Mouse (Mus musculus) midbrain, embryonic 16.5 days (tissue): Measurements from ENCODE around the gene Eif4e. TPM values are rescaled to one million over a fixed set of nuclear protein-coding genes. Genes with fewer than 3 reads are reported as not detected.
A peak's percentile ranks its signal among the peaks of the same experiment; 100 is the strongest.

ENCODE experiments used
- ATAC-seq: fragments of 200-750 bp; cut with Nextera tagmentation; 2 replicates; pipeline ENCODE4 v1.8.0; 2017; ENCODE audit warnings: moderate TSS enrichment
- H3K27ac ChIP-seq: fragments of 300-500 bp; sonication (generic); 2 replicates; pipeline ENCODE4 v1.5.1; 2014; ENCODE audit warnings: mild to moderate bottlenecking, low read length, mixed read lengths
- H3K27me3 ChIP-seq: fragments of 300-500 bp; sonication (generic); 2 replicates; pipeline ENCODE4 v1.6.1; 2014; ENCODE audit warnings: low read depth, low read length, mixed read lengths; ENCODE audit not compliant: control insufficient read depth, insufficient read depth
- H3K36me3 ChIP-seq: fragments of 300-500 bp; sonication (generic); 2 replicates; pipeline ENCODE4 v1.6.1; 2014; ENCODE audit warnings: mild to moderate bottlenecking, low read length, moderate library complexity, mixed read lengths; ENCODE audit not compliant: control insufficient read depth, insufficient read depth
- H3K4me1 ChIP-seq: fragments of 300-500 bp; sonication (generic); 2 replicates; pipeline ENCODE4 v1.6.1; 2014; ENCODE audit warnings: mild to moderate bottlenecking, low read length, mixed read lengths; ENCODE audit not compliant: control insufficient read depth, insufficient read depth
- H3K4me2 ChIP-seq: fragments of 300-500 bp; sonication (generic); 2 replicates; pipeline ENCODE4 v1.6.1; 2014; ENCODE audit warnings: mild to moderate bottlenecking, low read length, mixed read lengths
- H3K4me3 ChIP-seq: fragments of 300-500 bp; sonication (generic); 2 replicates; pipeline ENCODE4 v1.5.1; 2014; ENCODE audit warnings: low read depth, mild to moderate bottlenecking, low read length, moderate library complexity, mixed read lengths
- H3K9ac ChIP-seq: fragments of 300-500 bp; sonication (generic); 2 replicates; pipeline ENCODE4 v1.6.1; 2014; ENCODE audit warnings: low read depth, low read length, mixed read lengths
- H3K9me3 ChIP-seq: fragments of 300-500 bp; sonication (generic); replicated peaks from 2 replicates; pipeline ENCODE4 v1.6.1; 2014; ENCODE audit warnings: mild to moderate bottlenecking, low read length, mixed read lengths; ENCODE audit not compliant: control insufficient read depth, poor library complexity, severe bottlenecking
- WGBS: fragments of 180-500 bp; shearing (Covaris S2); extraction: QIAGEN DNeasy Blood & Tissue Kit; methylation state at CpG from one replicate; pipeline ENCODE4 v1.1.7; 2014; 5-methylcytosine and 5-hydroxymethylcytosine counted together
- microRNA counts: library from miRNA; unstranded; fragments of <30 nt; microRNA quantifications from one replicate; lab custom pipeline; 2016
- microRNA-seq: library from miRNA; unstranded; fragments of <30 nt; microRNA quantifications from one replicate; pipeline ENCODE4, GENCODE M21; 2017
- polyA plus RNA-seq: library from polyadenylated mRNA; unstranded; fragments of >200 nt; fragmentation: Nextera tagmentation; extraction: Ambion mirVana; gene quantifications from 2 replicates; pipeline ENCODE4 v1.2.1, GENCODE M21; 2015

Gene Eif4e
- polyA plus RNA-seq, 1 experiment from 2014 or later, result 352 TPM

DNA sequence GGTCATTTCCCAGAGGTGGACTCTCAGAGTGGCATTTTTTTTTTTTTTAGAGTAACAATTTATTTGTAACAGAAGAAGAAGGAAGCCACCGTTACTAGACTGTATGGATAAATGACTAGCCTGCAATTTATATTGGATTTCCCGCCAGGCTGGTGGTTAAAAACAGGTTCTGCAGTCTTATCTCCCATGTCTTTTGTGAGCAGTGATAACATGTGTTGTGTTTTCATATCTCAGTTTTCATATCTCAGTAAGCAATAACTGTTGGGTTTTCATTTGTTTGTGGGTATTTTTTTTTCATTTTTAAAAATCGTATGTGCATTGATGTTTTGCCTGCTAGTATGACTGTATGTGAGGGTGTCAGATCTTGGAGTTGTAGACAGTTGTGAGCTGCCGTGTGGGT is 65.0 kb downstream of the Eif4e start:
- 93% methylated on average over 4 of the region's 4 CpGs for WGBS
- Histone ChIP-seq H3K4me2 (no peak overlapping the region), H3K4me3 (no peak overlapping the region), H3K9me3 (no peaks in the 10 kb centered on the region), H3K36me3 (no peaks in the 10 kb centered on the region), H3K27ac (no peak overlapping the region), H3K9ac (no peak overlapping the region), H3K4me1 (peaks cover 2% of the 10 kb centered on the region; the same call in 1 of the 2 replicates), H3K27me3 (no peaks in the 10 kb centered on the region)
- no peak for ATAC-seq

DNA sequence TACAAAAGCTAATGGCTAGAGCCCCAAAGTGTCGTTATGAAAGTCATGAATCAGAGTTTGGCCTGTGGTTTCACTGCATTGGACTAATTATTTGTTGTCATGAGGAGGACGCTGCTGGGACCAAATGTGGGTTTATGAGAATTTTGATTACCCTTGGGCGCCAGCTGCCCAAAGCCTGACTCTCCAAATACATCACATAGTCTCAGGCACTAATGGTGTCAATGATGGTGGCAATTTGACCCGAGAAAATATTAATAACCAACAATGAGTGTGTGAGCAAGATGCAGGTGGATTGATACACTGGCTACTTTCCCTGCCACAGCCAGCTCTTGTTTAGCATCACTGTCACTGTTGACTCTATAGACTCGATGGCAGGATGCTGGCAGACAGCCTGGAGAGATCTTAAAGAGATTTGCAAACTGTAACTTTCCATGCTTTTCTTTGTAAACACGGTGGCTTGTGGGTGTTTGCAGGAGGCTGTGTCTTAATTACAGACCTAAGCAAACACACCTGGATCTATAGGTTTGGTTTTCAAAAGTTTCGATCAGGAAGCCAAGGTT is 65.9 kb downstream of the Eif4e start:
- H3K4me1 ChIP-seq, result peaks cover 2% of the 10 kb centered on the region; the same call in 1 of the 2 replicates
- 72% methylated on average over 7 of the region's 7 CpGs for WGBS
- no peak overlapping the region for H3K9ac ChIP-seq
- H3K27ac ChIP-seq, result no peak overlapping the region
- no peaks in the 10 kb centered on the region for H3K9me3 ChIP-seq
- no peak overlapping the region for H3K4me2 ChIP-seq
- ATAC-seq, result no peak
- H3K36me3 ChIP-seq, result no peaks in the 10 kb centered on the region
- H3K4me3 ChIP-seq, result no peak overlapping the region
- H3K27me3 ChIP-seq, result no peaks in the 10 kb centered on the region

DNA sequence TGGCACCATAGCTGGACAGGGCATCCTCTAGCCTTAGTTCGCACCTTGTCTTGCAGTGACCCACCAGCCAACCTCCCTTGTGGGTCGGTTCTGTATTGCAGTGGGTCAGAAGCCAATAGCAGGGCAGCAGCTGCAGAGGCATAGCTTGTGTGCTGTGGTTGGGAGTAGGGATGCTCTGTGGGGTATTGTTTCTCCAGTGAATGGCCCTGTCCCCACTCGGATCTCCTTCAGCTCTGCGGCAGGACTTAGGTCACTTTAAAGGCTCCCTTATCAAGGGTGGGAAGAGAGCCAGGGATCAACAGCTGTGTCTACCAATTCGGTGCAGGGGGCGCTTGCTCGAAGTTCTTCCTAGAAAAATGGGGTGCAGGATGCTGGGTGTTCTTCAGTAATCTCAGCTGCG is 67.2 kb downstream of the Eif4e start:
- no peak overlapping the region for H3K4me3 ChIP-seq
- no peaks in the 10 kb centered on the region for H3K27me3 ChIP-seq
- 88% methylated on average over 8 of the region's 8 CpGs for WGBS
- H3K4me2 ChIP-seq, result no peak overlapping the region
- H3K4me1 ChIP-seq, result peaks cover 2% of the 10 kb centered on the region; the same call in 1 of the 2 replicates
- no peak overlapping the region for H3K9ac ChIP-seq
- H3K9me3 ChIP-seq, result no peaks in the 10 kb centered on the region
- no peak for ATAC-seq
- H3K36me3 ChIP-seq, result no peaks in the 10 kb centered on the region
- H3K27ac ChIP-seq, result no peak overlapping the region

DNA sequence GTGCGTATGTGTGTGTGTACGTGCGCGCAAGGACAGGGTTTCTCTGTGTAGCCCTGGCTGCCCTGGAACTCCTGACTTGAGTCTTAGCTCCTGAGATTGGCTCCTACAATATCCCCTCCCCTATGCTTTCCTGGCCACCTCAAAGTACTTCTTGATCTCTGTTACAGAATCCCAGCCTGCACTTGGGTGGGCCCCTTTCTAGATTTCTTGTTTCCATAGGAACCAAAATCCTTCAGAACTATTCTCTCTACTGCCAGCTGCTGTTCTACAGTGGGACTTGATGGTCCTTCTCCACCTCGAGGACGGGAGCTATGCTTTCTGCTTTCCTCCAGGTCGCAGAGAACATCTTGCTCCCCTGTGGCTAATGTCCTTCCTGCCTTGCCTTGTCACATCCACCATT is 67.9 kb downstream of the Eif4e start:
- Histone ChIP-seq H3K27ac (no peak overlapping the region), H3K36me3 (no peaks in the 10 kb centered on the region), H3K9me3 (no peaks in the 10 kb centered on the region), H3K9ac (no peak overlapping the region), H3K4me1 (peaks cover 2% of the 10 kb centered on the region; the same call in 1 of the 2 replicates), H3K27me3 (no peaks in the 10 kb centered on the region), H3K4me2 (no peak overlapping the region), H3K4me3 (no peak overlapping the region)
- ATAC-seq, result no peak
- WGBS, result 66% methylated on average over 7 of the region's 7 CpGs

DNA sequence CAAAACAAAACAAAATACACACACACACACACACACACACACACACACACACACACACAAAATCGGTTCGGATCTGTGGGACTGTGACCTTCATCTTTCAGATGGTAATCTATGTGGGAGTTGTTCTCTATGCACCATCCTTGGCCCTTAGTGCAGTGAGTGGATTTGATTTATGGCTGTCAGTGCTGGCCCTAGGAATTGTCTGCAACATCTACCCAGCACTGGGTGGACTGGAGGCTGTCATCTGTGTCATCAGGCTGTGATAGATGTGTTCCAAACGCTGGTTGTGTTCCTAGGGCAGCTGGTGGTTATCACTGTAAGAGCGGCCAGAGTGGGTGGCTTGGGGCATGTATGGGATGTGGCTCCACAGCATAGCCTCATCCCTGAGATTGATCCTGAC is 75.1 kb downstream of the Eif4e start:
- no peaks in the 10 kb centered on the region for H3K36me3 ChIP-seq
- H3K9ac ChIP-seq, result no peak overlapping the region
- no peaks in the 10 kb centered on the region for H3K4me1 ChIP-seq
- no peaks in the 10 kb centered on the region for H3K9me3 ChIP-seq
- H3K27me3 ChIP-seq, result no peaks in the 10 kb centered on the region
- H3K4me3 ChIP-seq, result no peak overlapping the region
- H3K4me2 ChIP-seq, result no peak overlapping the region
- 91% methylated on average over 4 of the region's 4 CpGs for WGBS
- ATAC-seq, result no peak
- H3K27ac ChIP-seq, result no peak overlapping the region

DNA sequence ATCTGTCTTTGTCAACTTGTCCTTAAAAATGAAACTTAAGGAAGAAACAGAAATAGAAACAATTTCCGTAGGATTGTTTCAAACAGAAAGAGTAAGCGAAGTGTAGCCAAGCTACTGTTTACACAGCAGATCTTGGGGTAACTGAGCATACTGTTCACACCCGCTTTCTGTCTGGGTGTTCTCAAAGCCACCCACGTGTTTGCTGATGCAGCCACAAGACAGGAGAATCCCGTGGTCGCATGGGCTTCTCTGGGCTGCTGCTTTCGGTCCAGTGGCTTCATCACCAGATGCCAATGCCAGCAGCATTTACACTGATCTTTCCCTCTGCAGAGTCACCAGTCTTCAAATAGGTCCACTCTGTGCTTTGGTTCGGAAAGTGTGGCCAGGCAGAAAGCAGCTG is 79.2 kb downstream of the Eif4e start:
- Histone ChIP-seq H3K4me3 (no peak overlapping the region), H3K9me3 (no peaks in the 10 kb centered on the region), H3K4me1 (peaks cover 7% of the 10 kb centered on the region; the same call in 1 of the 2 replicates), H3K27me3 (no peaks in the 10 kb centered on the region), H3K27ac (no peak overlapping the region), H3K36me3 (no peaks in the 10 kb centered on the region), H3K9ac (no peak overlapping the region), H3K4me2 (no peak overlapping the region)
- no peak for ATAC-seq
- WGBS, result 73% methylated on average over 8 of the region's 8 CpGs

DNA sequence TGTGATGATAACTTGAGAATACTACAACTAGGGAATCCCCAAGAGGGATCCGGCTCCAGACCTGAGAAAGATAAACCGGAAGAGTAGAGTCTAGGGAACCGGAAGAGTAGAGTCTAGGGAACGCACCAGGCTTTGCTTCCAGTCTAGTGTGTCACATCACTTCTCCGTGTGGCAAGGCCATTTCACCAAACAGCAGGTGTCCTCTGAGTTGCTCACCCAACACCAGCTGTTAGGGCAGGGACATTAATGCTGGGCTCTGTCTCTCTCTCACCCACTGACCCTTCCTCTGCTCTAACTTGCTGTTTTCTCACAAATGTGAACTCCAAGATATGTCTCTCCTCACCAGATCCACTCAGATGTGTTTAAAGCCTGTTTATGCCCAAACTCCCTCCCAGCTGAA is 82.7 kb downstream of the Eif4e start:
- Histone ChIP-seq H3K4me1 (peaks cover 7% of the 10 kb centered on the region; the same call in 1 of the 2 replicates), H3K4me2 (no peak overlapping the region), H3K36me3 (no peaks in the 10 kb centered on the region), H3K9ac (no peak overlapping the region), H3K4me3 (no peak overlapping the region), H3K27ac (no peak overlapping the region), H3K27me3 (no peaks in the 10 kb centered on the region), H3K9me3 (no peaks in the 10 kb centered on the region)
- WGBS, result 72% methylated on average over 5 of the region's 5 CpGs
- no peak for ATAC-seq

MicroRNAs encoded within 50 kb of the gene (microRNA counts, 519-probe panel; counts per million panel counts)
- 2,021 counts per million, percentile 50 among the panel's probes with 10 or more counts for microRNA mmu-miR-1956 (lab: Ali Mortazavi, UCI)

Small RNAs within 50 kb of the gene (microRNA-seq; reads per million reads assigned to microRNA genes)
- gene Mir1956, result not detected

Other genes with a start within 250 kb of the Eif4e start
- not detected in 2 replicates for gene Adh6a, start 212.9 kb upstream of the Eif4e start, polyA plus RNA-seq
- gene Adh6b, start 184.4 kb upstream of the Eif4e start, polyA plus RNA-seq, result 0.14 and 0.32 TPM in 2 replicates
- not detected in 2 replicates for gene Adh4, start 110.7 kb upstream of the Eif4e start, polyA plus RNA-seq
- gene Adh5, start 83.1 kb upstream of the Eif4e start, polyA plus RNA-seq, result 192 and 203 TPM in 2 replicates
- gene Metap1, start 36.7 kb upstream of the Eif4e start, polyA plus RNA-seq, result 49.2 and 50.2 TPM in 2 replicates
- 96.3 and 101 TPM in 2 replicates for gene Tspan5, start 216.0 kb downstream of the Eif4e start, polyA plus RNA-seq